Mouse (Mus musculus) bone marrow, adult 2 months (tissue): Measurements from ENCODE around the gene Gpd2.

Experiments
- CTCF ChIP-seq: fragments of 200-500 bp; IDR thresholded peaks from 2 replicates; pipeline ENCODE4 v1.5.1; 2011; ENCODE audit warnings: low read length, control low read depth; ENCODE audit not compliant: control insufficient read depth, insufficient read depth
- POLR2A ChIP-seq: fragments of 200-500 bp; IDR thresholded peaks from 2 replicates; pipeline ENCODE4 v1.6.1; 2011; ENCODE audit warnings: low read depth, mild to moderate bottlenecking, control low read depth, low read length, borderline replicate concordance; ENCODE audit not compliant: control insufficient read depth

GRCm38 (mm10) chr2:57236246-57236645 lies 1.2 kb upstream of the Gpd2 start:
- TF ChIP-seq CTCF (no peak), POLR2A (no peak)
